Mouse (Mus musculus) small intestine, adult 2 months (tissue): ENCODE measurements around the gene Lcn10.

Experiments used
- CTCF ChIP-seq: fragments of 200-500 bp; IDR thresholded peaks from 2 replicates; pipeline ENCODE4 v1.5.1; 2012; ENCODE audit warnings: low read depth, mild to moderate bottlenecking, control low read depth, inconsistent platforms, low read length, moderate library complexity, mixed read lengths; ENCODE audit not compliant: insufficient replicate concordance, insufficient read length; ENCODE audit errors: extremely low read depth
- POLR2A ChIP-seq: fragments of 200-500 bp; IDR thresholded peaks from 2 replicates; pipeline ENCODE4 v1.6.1; 2012; ENCODE audit warnings: low read depth, mild to moderate bottlenecking, control low read depth, inconsistent platforms, low read length, moderate library complexity

DNA sequence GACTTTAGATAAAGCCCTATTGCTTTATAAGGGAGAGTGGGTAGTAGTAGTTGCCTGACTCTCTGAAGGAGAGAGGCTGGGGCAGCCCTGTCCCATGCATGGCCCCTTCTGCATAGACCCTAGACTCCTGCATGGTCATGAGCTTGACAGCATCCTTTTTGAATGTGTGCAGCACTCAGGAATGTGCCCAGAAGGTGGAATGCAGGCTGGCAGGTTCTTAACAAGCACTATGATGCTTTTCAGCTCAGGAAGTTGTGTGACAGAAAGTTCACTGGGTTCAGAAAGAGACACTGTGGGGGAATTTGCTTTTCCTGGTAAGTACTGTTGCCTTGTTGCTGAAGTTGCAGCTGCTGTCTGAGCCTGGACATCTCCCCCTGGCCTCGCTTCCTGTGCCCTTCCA is 28.0 kb upstream of the Lcn10 start:
- TF ChIP-seq CTCF (no peak), POLR2A (no peak)
